Mouse (Mus musculus) 3134 (cell line): ENCODE measurements around the gene Havcr2.
"Not testable (repeated sequence)": the region's sequence is repeated elsewhere in the genome, so short reads cannot be mapped to it uniquely, and the experiment has no call there.

Source experiments
- DNase-seq: peaks from one replicate; pipeline ENCODE4 v3.0.0-alpha.2; 2011; ENCODE audit warnings: low spot score; ENCODE audit not compliant: insufficient read length; ENCODE audit errors: extremely low read depth

Havcr2 gene

DNA sequence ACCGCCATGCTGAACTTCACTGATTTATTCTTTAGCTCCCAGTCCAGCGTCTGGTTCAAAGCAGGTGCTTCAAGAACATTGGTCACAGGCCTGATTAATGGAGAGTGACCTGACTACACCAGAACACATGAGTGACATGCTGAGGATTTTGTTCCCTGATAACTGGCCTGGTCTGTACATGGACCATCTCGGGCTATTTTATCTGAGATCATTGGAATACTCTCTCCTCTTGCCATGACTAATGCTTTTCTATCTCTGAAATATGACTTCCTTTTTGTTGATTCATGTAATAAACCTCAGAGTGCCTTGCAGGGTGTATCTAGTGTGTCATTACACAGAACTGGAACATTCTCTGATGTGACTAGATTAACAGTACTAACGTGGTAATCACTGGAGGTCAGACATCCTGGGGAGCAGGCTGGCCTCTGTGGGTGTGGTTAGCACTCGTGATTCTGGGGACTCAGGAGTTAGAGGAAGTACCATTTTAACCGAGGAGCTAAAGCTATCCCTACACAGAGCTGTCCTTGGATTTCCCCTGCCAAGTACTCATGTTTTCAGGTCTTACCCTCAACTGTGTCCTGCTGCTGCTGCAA, at the start of gene Havcr2:
TSS of gene Havcr2 (plus strand) at position 483 of the 593 bp plus-strand sequence.
- DNase-seq: no peak

DNA sequence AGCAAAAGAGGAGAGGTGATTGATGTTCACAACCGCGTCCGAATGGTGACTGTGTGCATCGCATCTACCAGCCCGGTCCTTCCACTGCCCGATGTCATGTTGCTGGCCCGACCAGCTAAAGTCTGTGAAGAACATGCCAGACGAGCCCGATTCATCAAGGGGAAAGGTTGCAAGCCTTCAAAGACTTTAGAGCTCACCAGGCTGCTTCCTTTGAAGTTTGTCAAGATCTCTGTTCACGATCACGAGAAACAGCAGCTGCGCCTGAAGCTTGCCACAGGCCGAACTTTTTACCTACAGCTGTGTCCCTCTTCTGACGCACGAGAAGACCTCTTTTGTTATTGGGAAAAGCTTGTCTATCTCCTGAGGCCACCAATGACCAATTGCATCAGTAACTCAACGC, 49.7 kb upstream of the Havcr2 start:
- DNase-seq: no peak

DNA sequence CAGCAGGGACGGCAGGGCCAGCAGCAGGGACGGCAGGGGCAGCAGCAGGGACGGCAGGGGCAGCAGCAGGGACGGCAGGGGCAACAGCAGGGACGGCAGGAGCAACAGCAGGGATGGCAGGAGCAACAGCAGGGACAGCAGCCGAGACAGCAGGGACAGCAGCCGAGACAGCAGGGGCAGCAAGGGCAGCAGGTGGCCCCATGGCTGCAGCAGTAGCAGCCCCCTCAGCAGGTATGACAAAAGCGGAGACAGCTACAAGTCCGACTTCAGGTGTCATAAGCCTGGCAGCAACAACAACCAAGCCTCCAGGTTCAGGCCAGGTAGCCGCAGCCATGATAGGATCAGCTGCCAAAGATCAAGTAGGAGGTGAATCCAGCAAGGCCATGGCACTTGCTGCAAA, 48.0 kb upstream of the Havcr2 start:
- no peak for DNase-seq

DNA sequence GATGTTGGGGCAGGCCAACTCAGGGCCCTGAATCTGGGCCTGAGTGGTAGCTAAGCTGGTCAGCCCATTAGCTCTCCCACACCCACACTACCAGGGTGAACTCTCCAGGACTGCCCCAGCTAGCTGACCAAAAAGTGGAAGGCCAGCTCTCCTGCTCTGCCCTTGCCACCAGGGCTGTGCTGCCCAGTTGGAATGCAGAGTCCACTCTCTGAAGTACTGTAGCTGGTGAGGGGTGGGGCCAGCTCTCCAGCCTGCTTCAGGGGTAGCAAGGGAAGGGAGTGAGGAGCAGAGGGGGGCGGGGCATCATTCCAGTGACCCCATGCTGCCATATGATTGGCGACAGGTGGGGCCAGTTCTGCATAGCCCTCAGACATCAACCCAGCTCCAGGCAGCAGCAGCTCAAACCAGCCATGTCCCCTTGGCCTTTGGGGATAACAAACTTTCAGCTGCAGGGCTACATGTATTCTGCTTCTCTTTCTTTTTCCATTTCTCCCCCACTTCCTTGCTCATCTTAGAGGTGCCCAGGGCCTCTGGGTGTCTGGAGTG, 44.6 kb upstream of the Havcr2 start:
- DNase-seq: no peak

DNA sequence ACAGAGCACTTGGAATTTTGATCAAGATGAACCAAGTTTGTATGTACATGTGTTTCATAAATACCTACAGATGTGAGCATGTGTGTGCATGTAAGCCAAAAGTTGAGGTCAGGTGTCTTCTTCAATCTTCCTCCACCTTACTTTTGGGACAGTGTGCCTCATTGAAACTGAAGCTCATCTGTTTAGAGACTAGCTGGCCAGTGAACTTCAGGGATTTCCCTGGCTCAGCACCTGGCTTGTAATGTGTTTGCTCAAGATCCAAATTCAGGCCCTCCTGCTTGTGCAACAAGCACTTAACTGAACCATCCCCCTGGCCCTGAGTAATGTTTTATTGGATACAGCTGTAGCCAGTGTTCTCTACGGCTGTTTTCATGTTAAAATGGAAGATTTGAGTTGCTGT, 36.3 kb upstream of the Havcr2 start:
- no peak for DNase-seq

DNA sequence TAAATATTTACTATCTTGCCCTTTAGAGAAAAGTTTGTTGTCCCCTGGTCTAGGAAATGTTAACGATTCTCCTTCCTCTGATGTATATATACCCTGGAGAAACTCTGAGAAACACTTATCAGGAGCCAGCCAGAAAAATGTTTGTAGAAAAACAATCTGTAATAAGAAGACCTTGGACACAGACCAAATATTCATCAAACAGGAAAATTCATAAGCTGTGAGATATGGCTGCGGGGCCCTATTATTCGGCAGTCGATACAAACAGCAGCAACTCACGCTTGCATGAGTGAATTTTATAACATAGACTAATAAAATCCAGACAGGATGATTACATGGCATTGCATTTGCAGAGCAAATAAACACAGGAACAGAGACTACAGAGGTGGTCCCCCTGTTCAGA, 35.9 kb upstream of the Havcr2 start:
- DNase-seq: no peak

DNA sequence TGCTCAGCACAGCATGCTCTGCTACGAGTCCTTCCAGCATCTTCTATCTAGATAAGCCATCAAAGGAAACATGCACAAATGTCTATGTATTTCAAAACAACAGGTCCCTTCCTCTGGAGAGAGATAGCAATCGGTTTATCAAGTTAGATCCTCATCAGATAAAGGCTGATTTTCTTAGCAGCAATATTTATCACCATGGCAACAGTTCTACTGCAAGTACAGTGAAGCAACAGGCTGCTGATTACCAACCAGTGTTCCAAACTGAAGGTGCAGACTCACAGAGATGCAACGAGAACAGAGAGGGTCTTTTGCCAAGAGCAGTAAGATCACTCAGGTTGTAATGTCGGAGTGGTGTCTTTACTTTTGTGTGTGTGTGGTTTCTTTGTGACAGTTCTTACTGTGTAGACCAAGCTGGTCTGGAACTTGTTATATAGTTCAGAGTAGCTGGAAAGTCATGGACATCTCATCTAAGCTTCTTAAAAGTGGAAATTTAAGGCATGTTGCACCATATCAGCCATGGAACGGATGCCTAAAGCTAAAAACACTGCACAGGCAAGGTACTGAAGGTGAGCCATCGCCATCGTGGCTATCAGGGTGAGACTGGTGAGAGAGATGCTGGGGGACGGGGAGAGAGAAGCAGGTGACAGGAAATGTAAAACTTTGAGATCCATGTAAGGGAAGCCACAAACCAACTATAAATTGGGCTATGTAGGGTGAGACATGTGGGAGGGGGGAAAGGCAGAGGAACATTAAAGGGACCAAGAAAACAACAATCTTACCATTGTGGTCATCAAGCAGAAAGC, 33.4 kb upstream of the Havcr2 start:
- no peak for DNase-seq

DNA sequence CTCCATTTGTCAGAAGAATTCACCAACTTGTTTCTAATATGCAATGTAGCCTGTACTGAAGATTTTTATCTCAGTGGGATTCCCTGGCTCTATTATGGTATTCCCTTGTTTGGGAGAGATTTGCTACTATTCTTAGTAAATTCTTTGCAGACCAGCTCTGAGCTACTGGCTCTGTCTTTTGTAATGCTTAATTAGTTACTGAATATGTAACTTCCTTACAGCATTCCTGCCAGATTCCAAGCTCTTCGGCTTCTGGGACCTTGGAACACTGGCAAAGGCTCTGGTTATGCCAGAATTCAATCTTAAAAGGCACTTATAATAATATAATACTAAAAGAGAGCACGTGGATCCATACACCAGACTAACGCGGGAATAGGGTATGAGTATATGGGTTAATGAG, 26.6 kb upstream of the Havcr2 start:
- not testable (repeated sequence) for DNase-seq

DNA sequence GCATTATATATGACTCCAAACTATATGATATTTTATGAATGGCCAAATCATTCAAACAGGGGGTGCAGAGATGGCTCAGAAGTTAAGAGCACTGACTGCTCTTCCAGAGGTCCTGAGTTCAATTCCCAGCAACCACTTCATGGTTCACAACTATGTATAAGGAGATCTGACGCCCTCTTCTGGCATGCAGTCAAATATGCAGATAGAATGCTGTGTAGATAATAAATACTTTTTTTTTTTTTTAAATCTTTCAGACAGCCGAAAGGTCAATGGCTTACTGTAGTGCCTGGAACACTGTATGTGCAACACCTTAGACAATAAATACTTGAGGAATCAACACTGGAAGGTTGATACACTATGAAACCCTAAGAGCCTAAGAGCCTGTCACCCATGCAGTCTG, 24.6 kb upstream of the Havcr2 start:
- no peak for DNase-seq

DNA sequence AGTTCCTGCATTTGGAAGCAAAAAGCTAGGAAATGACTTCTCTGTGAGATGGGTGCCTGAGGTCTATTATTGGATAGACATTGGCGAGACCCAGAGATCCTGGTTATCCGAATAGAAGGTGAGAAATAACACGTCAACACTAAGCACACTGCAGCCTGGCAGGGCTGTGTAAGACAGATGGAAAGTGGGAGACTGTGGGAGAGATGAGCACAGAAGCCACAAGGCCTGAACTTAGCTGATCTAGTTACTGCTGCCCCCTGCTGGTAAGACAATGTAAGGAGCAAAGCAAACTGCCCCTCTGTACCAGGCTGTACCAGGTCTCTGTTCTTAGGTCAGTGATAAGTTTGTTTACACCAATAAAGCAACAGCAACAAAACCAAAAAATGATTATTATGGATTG, 23.6 kb upstream of the Havcr2 start:
- DNase-seq: peak; percentile 17

DNA sequence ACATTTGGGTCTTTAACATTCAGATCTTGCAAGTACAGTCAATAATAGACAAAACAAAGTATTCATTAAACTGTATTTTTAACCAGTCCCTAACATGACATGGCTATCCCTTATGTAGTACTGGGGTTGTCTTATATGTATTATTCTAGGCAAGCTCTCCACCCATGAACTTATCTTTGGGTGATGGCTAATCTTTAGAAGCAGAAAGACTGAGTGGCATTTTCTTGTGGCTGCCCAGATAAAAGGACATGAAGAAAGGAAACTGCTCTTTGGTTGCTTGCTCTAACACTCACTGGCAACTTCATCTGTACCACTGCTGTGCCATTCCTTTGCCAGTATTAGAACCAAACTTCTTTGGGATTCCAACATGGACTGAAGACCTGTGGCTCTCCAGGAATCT, 19.4 kb upstream of the Havcr2 start:
- no peak for DNase-seq

DNA sequence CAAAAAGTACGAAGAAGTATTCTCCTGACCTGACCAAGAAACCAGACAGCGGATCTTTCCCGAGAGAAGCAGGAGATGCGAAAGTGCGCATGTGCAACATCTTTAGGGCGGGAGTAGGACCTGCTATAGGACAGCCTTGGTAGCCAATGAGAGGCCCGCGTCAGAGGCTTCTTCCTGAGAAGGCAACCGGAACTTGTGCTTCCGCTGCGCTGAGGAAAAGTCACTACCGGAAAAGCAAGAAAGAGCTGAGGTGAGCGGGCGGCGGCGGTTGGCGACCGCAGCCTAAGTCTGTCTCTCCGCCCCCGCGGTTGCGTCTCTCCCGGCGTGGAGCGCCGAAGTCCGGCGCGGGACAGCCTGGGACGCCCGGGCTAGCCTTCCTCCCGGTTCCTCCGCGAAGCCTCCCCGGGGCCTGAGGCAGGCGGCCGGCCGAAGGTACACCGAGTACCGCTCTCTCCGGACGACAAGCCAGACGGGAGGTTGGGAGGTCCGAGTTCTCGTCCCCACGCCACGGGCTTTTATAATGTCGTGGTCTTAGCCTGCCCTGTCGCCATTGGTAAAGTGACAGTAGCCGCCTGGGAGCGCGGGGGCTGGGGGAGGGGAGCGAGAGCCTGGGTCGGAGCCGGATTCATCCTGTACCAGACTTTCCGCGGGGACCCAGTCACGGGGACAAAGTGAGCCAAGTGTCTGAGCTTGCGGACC, 17.8 kb upstream of the Havcr2 start, which contains the start of gene Med7:
TSS of gene Med7 (plus strand) at position 166 of the 699 bp plus-strand sequence.
- peak; percentile 90 for DNase-seq

DNA sequence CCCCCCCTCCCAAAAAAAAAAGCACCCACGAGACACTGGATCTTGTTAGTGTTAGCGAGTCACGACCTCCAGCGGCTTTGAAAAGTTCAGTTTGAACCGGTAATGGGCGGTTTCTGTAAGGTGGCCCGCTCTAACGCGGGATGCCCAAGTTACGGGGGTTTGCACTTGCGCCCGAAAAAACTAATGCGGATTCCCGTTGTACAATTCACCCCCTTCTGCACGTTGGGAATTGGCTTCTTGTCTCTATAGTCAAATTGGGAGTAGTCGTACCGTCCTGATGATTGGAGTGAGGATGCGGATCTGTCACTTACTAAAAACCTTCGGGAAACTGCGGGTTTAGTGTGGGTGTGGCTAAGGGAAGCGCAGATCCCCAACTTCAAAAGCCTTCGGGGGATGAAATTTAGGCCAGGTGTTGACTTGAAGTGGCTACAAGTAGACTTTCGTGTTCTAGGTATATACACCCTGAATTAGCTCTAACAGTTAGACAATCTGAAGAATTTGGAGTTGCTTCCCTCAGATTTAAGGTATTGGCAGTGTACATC, 17.2 kb upstream of the Havcr2 start:
- no peak for DNase-seq

DNA sequence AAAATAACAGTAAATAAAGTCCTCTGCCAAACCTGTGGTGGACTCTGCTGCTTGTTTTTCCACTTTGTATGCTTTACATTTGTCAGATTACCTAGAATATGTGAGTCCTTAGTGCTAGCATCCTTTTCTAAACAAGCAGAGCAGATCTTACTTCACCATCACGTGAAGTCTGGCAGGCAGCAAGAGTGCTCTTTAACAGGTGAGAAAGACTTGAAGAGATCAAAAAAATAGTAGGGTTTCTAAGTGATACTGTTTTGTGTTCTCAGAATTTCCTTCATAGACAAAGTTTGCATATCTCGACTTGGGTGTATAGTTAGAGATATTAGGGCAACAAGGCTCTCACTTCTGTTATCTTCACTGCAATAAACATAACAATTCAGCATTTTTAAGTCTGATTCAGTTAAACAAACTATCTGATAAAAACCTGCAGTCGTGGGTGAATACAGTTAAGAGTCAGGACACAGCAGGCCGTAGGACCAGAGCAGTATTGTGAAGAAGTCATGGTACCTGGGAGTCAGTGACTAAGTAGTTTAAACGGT, 15.7 kb upstream of the Havcr2 start:
- no peak for DNase-seq

DNA sequence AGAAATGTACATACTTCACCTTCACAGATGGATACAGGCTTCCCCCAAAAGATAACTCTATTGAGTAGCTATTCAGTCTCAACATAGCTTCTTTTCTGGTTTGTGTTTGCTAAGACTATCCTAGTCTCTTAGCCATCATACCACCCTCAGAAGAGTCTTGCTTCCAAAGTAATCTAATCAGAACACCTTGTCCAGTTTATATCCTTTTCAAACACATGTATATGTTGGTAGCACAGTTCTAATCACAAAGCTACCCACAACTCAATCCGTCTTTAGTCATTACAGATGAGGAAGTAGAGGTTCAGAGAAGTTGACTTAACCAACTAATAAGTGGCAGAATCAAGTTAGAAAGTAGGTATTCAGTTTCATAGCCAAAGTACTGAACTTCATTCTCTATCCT, 13.0 kb upstream of the Havcr2 start:
- DNase-seq: no peak

DNA sequence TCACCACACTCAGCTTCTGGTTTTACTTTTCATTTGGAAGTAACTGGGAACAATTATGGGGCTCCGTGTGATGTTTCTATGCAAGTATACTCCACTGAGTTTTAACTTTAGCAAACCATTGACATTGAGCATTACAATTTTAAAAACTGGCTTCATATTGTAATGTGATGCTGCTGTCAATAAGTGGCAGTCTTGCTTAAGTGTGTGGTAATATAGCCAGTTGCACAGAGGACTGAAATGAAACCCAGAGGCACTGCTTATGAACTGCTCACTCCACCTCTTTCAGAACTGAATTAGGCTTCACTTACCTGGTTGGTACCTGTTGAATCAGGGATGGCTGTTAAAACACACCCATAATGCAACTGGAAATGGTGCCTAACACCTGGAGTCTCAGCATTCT, 11.6 kb upstream of the Havcr2 start:
- DNase-seq: no peak

DNA sequence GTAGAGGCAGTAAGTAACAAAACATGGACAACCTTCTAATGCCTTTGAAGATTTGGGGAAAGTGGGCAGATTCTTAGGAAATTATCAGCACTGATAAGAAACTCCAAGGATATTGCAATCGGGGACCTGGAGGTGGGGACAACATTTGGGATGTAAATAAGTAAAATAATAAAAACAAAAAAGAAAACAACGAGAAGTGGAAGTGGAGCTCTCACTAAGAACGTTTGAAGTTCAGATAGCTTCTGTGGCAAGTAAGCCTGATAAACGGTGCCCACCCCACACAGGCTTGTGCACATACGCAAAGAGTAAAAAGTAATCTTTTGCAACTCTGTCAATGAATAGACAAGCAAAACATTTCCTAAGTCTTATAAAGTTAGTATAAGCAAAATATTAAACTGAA, 10.8 kb upstream of the Havcr2 start:
- DNase-seq: no peak

DNA sequence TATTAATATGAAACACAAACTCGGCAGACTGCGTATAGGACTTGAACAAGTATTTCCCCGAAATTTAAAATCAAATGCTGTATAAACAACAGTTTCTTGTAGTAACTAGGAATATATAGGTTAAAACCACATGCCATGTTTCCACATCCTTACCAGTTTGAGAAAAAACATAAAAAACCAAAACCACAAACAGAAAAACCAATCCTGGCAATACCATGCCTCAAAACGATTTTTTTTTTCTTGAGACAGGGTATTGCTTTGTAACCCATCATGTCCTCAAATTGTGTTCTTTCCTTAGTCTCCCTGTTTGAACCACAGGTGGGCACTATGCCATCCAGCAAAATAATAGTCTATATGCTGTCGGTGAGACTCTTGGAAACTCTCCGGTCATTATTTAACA, 8.6 kb upstream of the Havcr2 start:
- no peak for DNase-seq

DNA sequence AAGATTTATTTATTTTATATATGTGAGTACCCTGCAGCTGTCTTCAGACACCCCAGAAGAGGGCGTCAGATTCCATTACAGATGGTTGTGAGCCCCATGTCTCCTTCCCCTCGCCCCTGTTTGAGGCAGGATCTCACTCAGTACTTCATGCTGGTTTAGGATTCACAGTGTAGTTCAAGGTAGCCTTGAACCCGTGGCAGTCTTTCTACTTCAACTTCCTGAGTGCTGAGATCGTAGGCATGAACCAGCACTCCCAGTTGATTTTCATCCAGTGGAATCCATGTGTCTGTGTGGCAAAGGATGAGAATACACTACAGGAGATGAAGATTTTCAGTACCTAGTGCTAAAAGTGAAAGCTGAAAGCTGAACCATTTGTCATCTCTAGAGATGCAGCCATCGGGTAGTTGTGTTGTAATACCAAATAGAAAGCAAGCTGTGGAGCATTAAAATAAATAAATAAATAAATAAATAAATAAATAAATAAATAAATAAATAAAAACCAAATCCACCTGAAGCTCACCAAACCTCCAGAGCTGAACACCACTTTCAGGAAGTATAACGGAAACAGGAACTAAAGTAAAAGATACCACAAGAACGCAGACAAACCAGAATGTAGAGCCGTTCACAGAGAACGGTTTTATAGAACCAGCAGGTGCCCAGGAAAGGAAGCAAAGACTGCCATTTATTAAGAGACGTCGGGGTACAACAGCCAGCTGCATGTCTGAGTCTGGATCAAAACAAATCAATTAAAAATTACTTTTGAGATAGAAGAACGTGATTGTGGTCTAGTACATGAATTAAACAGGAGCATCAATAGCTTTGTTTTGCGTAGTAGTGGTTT, 6.9 kb upstream of the Havcr2 start:
- DNase-seq: no peak

DNA sequence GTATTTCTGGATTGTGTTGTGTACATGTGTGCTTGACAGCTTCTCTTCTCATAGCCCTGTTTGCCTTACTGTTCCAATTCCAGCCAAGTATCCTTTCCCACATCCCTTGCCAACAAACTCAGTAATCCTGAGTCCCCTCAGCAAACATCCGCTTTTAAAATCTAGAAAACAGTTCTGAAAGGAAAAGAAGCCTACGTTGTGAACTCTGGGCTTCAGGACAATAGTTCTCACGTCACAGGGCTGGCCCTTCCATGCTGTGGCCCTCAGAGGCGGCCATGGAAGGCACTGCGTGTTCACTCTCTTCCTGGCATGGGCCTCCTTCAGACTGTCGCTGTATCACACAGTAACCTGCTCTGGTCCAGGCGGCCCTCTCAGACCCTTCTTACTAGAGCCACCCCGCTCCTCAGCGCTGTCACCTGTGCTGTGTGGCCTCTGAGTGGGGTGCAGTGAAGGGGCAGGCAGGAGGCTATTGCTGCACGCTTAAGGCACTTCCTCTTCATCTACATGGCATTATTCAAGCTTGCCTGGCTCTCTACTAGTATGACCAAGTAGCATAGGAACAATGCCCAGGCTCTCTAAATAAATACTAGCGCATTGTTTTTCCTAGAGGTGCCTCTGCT, 5.2 kb upstream of the Havcr2 start:
- no peak for DNase-seq
